Mouse (Mus musculus) CD4-positive, CD25-positive, alpha-beta regulatory T cell, adult 4 months (primary cell): ENCODE data around the gene Hk1. TPM values are rescaled to one million over a fixed set of nuclear protein-coding genes. Genes with fewer than 3 reads are reported as not detected.

Source experiments
- polyA plus RNA-seq, 2 experiments: library from polyadenylated mRNA; unstranded; fragments of 100-300 nt; shearing (Covaris generic); gene quantifications; one replicate each; pipeline ENCODE4 v1.2.1; 2017

Gene Hk1
- polyA plus RNA-seq, 2 experiments from 2014 or later, result 69.6 to 103 TPM

Other genes with a start within 250 kb of the Hk1 start
- gene Neurog3, start 246.8 kb downstream of the Hk1 start, polyA plus RNA-seq, result not detected
- gene Fam241b, start 236.0 kb downstream of the Hk1 start, polyA plus RNA-seq, result 1 to 10 TPM; 5.8 to 6.8 TPM
- under 1 TPM; 0.16 to 0.17 TPM for gene Tspan15, start 148.7 kb downstream of the Hk1 start, polyA plus RNA-seq
- gene Tacr2, start 127.5 kb downstream of the Hk1 start, polyA plus RNA-seq, result not detected
- not detected for gene Hkdc1, start 42.6 kb upstream of the Hk1 start, polyA plus RNA-seq
- not detected for gene 4930507D05Rik, start 69.6 kb upstream of the Hk1 start, polyA plus RNA-seq
- gene Supv3l1, start 69.8 kb upstream of the Hk1 start, polyA plus RNA-seq, result 10 to 100 TPM in 1 of 2 experiments, 1 to 10 TPM in 1; 8.4 to 11.7 TPM
- 10 to 100 TPM; 70.9 to 80.0 TPM for gene Vps26a, start 106.9 kb upstream of the Hk1 start, polyA plus RNA-seq
- 1,000 to 10,000 TPM; 1,323 to 1,460 TPM for gene Srgn, start 147.5 kb upstream of the Hk1 start, polyA plus RNA-seq
- gene Kif1bp, start 198.5 kb upstream of the Hk1 start, polyA plus RNA-seq, result 1 to 10 TPM; 2.7 to 5.4 TPM
- gene Ddx21, start 222.4 kb upstream of the Hk1 start, polyA plus RNA-seq, result 10 to 100 TPM; 56.3 to 58.8 TPM